Mouse (Mus musculus): ENCODE results near the gene Smyd3.

DNA sequence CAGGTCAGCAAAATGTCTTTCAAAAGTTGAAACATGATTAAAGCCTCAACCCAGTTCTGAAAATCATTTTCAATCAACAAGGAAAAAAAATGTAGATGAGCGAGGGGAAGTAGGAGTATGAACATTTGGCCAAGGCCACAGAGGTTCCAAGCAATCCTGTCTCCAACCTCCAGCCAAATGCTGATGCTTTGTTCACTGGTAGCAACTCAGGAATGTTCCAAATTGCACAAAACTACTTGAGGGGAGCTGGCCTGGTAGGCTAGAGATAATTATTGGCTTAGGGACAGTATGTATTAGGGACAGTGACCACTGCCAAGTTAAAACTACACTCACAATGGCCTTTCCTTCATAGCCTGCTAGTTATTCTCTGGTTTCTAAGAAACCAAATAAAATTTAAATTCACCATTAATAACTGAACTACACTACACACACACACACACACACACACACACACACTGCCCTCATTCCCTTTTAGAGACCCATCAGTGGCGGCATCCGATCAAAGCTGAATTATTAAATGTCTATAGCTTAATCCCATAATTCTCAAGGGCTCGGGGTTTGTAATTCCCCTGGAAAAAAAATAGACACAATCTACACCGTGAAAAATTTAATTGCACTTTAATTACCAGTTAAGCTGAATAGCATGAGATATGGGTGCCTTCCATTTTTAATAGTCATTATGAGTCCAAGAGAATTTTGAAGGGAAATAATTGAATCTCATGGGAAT lies 514.3 kb downstream of the Smyd3 start:
- TF ChIP-seq CTCF (IDR thresholded peaks at IDR 0.05; ENCODE audit: low read depth, low read length): no peak
- no peak for TF ChIP-seq GATA1 (IDR thresholded peaks at IDR 0.05; ENCODE audit: borderline replicate concordance, low read length)

Data from G1E (cell line).